Mouse (Mus musculus) kidney, postnatal 0 days (tissue): ENCODE measurements around the gene Gramd1b. TPM values are rescaled to one million over a fixed set of nuclear protein-coding genes. Genes with fewer than 3 reads are reported as not detected.

Experiments used
- ATAC-seq: fragments of 200-750 bp; cut with Nextera tagmentation; replicated peaks from 2 replicates; pipeline ENCODE4 v1.8.0; 2017; ENCODE audit warnings: low read depth, moderate number of reproducible peaks, moderate TSS enrichment, moderate library complexity; ENCODE audit not compliant: low FRiP score
- DNase-seq: peaks from one replicate; pipeline ENCODE4 v3.0.0-alpha.2; 2016; ENCODE audit warnings: low spot score
- H3K27ac ChIP-seq: fragments of 300-500 bp; sonication (generic); 2 replicates; pipeline ENCODE4 v1.5.1; 2014; ENCODE audit warnings: mild to moderate bottlenecking
- H3K27me3 ChIP-seq: fragments of 300-500 bp; sonication (generic); 2 replicates; pipeline ENCODE4 v1.6.1; 2014; ENCODE audit warnings: low read length, mixed read lengths; ENCODE audit not compliant: insufficient read depth
- H3K36me3 ChIP-seq: fragments of 300-500 bp; sonication (generic); 2 replicates; pipeline ENCODE4 v1.6.1; 2014; ENCODE audit warnings: low read length, mixed read lengths; ENCODE audit not compliant: insufficient read depth
- H3K4me1 ChIP-seq: fragments of 300-500 bp; sonication (generic); replicated peaks from 2 replicates; pipeline ENCODE4 v1.6.1; 2014; ENCODE audit warnings: antibody characterized with exemption, low read length, mixed read lengths; ENCODE audit not compliant: insufficient read depth
- H3K4me2 ChIP-seq: fragments of 300-500 bp; sonication (generic); 2 replicates; pipeline ENCODE4 v1.6.1; 2014; ENCODE audit warnings: mild to moderate bottlenecking, low read length, moderate library complexity, mixed read lengths
- H3K4me3 ChIP-seq: fragments of 300-500 bp; sonication (generic); replicated peaks from 2 replicates; pipeline ENCODE4 v1.5.1; 2014; ENCODE audit warnings: low read depth, low read length
- H3K9ac ChIP-seq: fragments of 300-500 bp; sonication (generic); 2 replicates; pipeline ENCODE4 v1.6.1; 2014; ENCODE audit warnings: low read depth, low read length
- H3K9me3 ChIP-seq: fragments of 300-500 bp; sonication (generic); replicated peaks from 2 replicates; pipeline ENCODE4 v1.6.1; 2016; ENCODE audit warnings: low read length, inconsistent platforms, mixed read lengths
- CTCF ChIP-seq: IDR thresholded peaks from 2 replicates; pipeline ENCODE4 v1.5.1; 2016; ENCODE audit warnings: antibody characterized with exemption, low read depth, mild to moderate bottlenecking, moderate library complexity
- WGBS: fragments of 180-500 bp; shearing (Covaris S2); extraction: QIAGEN DNeasy Blood & Tissue Kit; methylation state at CpG from one replicate; pipeline ENCODE4 v1.1.7; 2014; 5-methylcytosine and 5-hydroxymethylcytosine counted together
- polyA plus RNA-seq: library from polyadenylated mRNA; unstranded; fragments of >200 nt; fragmentation: Nextera tagmentation; extraction: Ambion mirVana; gene quantifications from 2 replicates; pipeline ENCODE4 v1.2.1, GENCODE M21; 2015

Gene Gramd1b
- polyA plus RNA-seq, 1 experiment from 2014 or later = 9.0 TPM

GRCm38 (mm10) chr9:40279438-40279837 lies 251.7 kb downstream of the Gramd1b start:
- H3K9me3 ChIP-seq = no peaks in the 10 kb centered on the region
- 90% methylated on average over 7 of the region's 7 CpGs for WGBS
- no peak for TF ChIP-seq CTCF

GRCm38 (mm10) chr9:40277671-40278070 lies 253.5 kb downstream of the Gramd1b start:
- Histone ChIP-seq H3K9ac (no peak overlapping the region), H3K27me3 (no peaks in the 10 kb centered on the region), H3K4me1 (no peaks in the 10 kb centered on the region), H3K4me3 (no peak overlapping the region), H3K27ac (no peak overlapping the region), H3K36me3 (no peaks in the 10 kb centered on the region), H3K4me2 (no peak overlapping the region), H3K9me3 (no peaks in the 10 kb centered on the region)
- no peak for TF ChIP-seq CTCF
- 71% methylated on average over 3 of the region's 3 CpGs for WGBS
- DNase-seq (no peak), ATAC-seq (no peak)

More at GRCm38 (mm10) chr9:40279438-40279837, 251.7 kb downstream of the Gramd1b start:
- Histone ChIP-seq H3K4me2 (no peak overlapping the region), H3K9ac (no peak overlapping the region), H3K4me3 (no peak overlapping the region), H3K27ac (no peak overlapping the region), H3K27me3 (no peaks in the 10 kb centered on the region), H3K36me3 (no peaks in the 10 kb centered on the region), H3K4me1 (no peaks in the 10 kb centered on the region)
- ATAC-seq (no peak), DNase-seq (no peak)

- H3K9me3 ChIP-seq = no peaks in the 10 kb centered on the region
- H3K9ac ChIP-seq = no peak overlapping the region
- H3K4me1 ChIP-seq = no peaks in the 10 kb centered on the region
- no peaks in the 10 kb centered on the region for H3K27me3 ChIP-seq
- H3K36me3 ChIP-seq = no peaks in the 10 kb centered on the region
- H3K27ac ChIP-seq = no peak overlapping the region
- no peak overlapping the region for H3K4me2 ChIP-seq
- WGBS = 80% methylated on average over 5 of the region's 5 CpGs
- no peak for TF ChIP-seq CTCF
- ATAC-seq (no peak), DNase-seq (no peak)
- no peak overlapping the region for H3K4me3 ChIP-seq
Measured at GRCm38 (mm10) chr9:40275904-40276303, 255.3 kb downstream of the Gramd1b start.

GRCm38 (mm10) chr9:40272822-40273221 lies 258.4 kb downstream of the Gramd1b start:
- no peak for DNase-seq
- H3K9ac ChIP-seq = no peak overlapping the region

GRCm38 (mm10) chr9:40271075-40271474 lies 260.1 kb downstream of the Gramd1b start:
- Histone ChIP-seq H3K36me3 (no peaks in the 10 kb centered on the region), H3K4me3 (no peak overlapping the region), H3K4me2 (no peak overlapping the region), H3K9me3 (no peaks in the 10 kb centered on the region), H3K27me3 (peaks cover 12% of the 10 kb centered on the region), H3K4me1 (no peaks in the 10 kb centered on the region), H3K9ac (no peak overlapping the region), H3K27ac (no peak overlapping the region)
- WGBS = 69% methylated on average over 3 of the region's 3 CpGs
- no peak for TF ChIP-seq CTCF
- DNase-seq (no peak), ATAC-seq (no peak)

More at GRCm38 (mm10) chr9:40272822-40273221, 258.4 kb downstream of the Gramd1b start:
- Histone ChIP-seq H3K27me3 (peaks cover 12% of the 10 kb centered on the region), H3K36me3 (no peaks in the 10 kb centered on the region), H3K27ac (no peak overlapping the region), H3K4me3 (no peak overlapping the region), H3K9me3 (no peaks in the 10 kb centered on the region), H3K4me1 (no peaks in the 10 kb centered on the region), H3K4me2 (no peak overlapping the region)
- ATAC-seq = no peak
- TF ChIP-seq CTCF = no peak
- 80% methylated on average over 7 of the region's 7 CpGs for WGBS

- 23% methylated on average over 8 of the region's 8 CpGs for WGBS
- H3K9me3 ChIP-seq = no peaks in the 10 kb centered on the region
- H3K9ac ChIP-seq = no peak overlapping the region
- no peak overlapping the region for H3K4me3 ChIP-seq
- DNase-seq (no peak), ATAC-seq (no peak)
- TF ChIP-seq CTCF = no peak
- H3K27ac ChIP-seq = no peak overlapping the region
- H3K36me3 ChIP-seq = no peaks in the 10 kb centered on the region
- no peaks in the 10 kb centered on the region for H3K4me1 ChIP-seq
- H3K27me3 ChIP-seq = peaks cover 12% of the 10 kb centered on the region
- no peak overlapping the region for H3K4me2 ChIP-seq
Measured at GRCm38 (mm10) chr9:40269880-40270279, 261.3 kb downstream of the Gramd1b start.
